Mouse (Mus musculus): ENCODE data around the gene Trdmt1. TPM values are rescaled to one million over a fixed set of nuclear protein-coding genes. Genes with fewer than 3 reads are reported as not detected.

Gene Trdmt1
- total RNA-seq (2023), result 8.8 TPM

GRCm38 (mm10) chr2:13544193-13544824 lies at the start of gene Trdmt1:
Gene Trdmt1, minus strand, starts transcription at chr2:13544668.

GRCm38 (mm10) chr2:13573408-13574065 lies 29.1 kb upstream of the Trdmt1 start, which contains the start of gene Vim:
Gene Vim, plus strand, starts transcription at chr2:13573927.

GRCm38 (mm10) chr2:13491734-13492133 lies 52.7 kb downstream of the Trdmt1 start, which contains the start of gene Cubn:
Gene Cubn, minus strand, starts transcription at chr2:13491813.

Other genes with a start within 250 kb of the Trdmt1 start
- not detected for gene Cubn, start 52.9 kb downstream of the Trdmt1 start, total RNA-seq (2023)
- gene Vim, start 29.3 kb upstream of the Trdmt1 start, total RNA-seq (2023), result 462 TPM
- 6.2 TPM for gene St8sia6, start 249.4 kb upstream of the Trdmt1 start, total RNA-seq (2023)